Mouse (Mus musculus): ENCODE measurements at regions not wholly inside any gene's neighbourhood (a gene's known extent, or its start where the extent isn't known, plus 50 kb on each side); places are given as distances from the start of the nearest gene placed in this dataset.

DNA sequence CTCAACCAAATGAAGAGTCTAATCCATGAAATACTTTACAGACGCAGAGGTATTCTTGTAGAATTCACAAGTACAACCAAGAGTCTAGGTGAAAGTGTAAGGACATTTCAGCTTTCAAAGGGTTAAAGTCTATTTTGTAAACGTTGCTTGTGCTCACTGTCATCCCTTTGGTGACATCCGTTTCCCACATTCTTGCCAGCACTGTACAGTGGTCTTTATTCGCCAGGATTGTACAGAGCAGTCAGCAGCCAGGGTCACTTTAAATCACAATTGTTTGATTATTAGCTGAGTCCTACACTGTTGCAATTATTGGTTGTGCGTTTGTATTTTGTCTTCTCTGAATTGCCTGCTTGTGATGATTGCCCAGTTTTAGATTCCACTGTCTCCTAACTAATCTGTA, 427.3 kb upstream of the Rgma start:
- ATAC-seq, result no peak
- Histone ChIP-seq H3K4me3 (replicated peaks; ENCODE audit: low read length) (no peak overlapping the region), H3K27me3 (replicated peaks; ENCODE audit: control insufficient read depth, insufficient read depth, low read length) (no peaks in the 10 kb centered on the region), H3K36me3 (ENCODE audit: control insufficient read depth, insufficient read depth) (no peaks in the 10 kb centered on the region), H3K4me1 (replicated peaks; ENCODE audit: control insufficient read depth, insufficient read depth, low read length) (no peaks in the 10 kb centered on the region; the same call in 1 of the 2 replicates), H3K27ac (ENCODE audit: low read length) (no peak overlapping the region), H3K9ac (replicated peaks; ENCODE audit: low read depth, low read length) (no peak overlapping the region), H3K9me3 (ENCODE audit: control insufficient read depth, low read length) (no peaks in the 10 kb centered on the region), H3K4me2 (ENCODE audit: low read length) (no peak overlapping the region)
- WGBS, result 32% methylated on average over 5 of the region's 5 CpGs

DNA sequence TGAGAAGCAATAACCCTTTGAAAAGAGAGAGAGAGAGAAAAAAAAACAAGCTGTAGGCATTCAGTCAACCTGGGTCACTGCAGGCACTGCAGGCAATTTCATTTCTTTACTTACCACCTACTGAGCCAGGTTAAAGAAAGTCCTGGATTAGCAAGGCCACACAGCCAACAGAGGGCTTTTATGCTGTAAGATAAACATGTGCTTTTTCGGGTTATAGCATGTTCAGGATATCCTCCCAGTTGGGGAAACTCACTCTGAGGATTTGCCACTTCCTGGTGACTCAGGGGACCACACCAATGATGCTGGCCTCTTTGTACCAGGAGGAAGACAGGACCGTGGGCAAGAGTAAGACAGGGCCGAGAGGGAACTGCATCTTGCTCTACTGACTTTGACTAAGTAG, 426.6 kb upstream of the Rgma start:
- H3K4me2 ChIP-seq (ENCODE audit: low read length), result no peak overlapping the region
- no peaks in the 10 kb centered on the region for H3K27me3 ChIP-seq (replicated peaks; ENCODE audit: control insufficient read depth, insufficient read depth, low read length)
- no peaks in the 10 kb centered on the region for H3K9me3 ChIP-seq (ENCODE audit: control insufficient read depth, low read length)
- ATAC-seq, result no peak
- H3K4me1 ChIP-seq (replicated peaks; ENCODE audit: control insufficient read depth, insufficient read depth, low read length), result no peaks in the 10 kb centered on the region; the same call in 1 of the 2 replicates
- H3K4me3 ChIP-seq (replicated peaks; ENCODE audit: low read length), result no peak overlapping the region
- WGBS, result 14% methylated on average over 3 of the region's 3 CpGs
- no peak overlapping the region for H3K9ac ChIP-seq (replicated peaks; ENCODE audit: low read depth, low read length)
- H3K36me3 ChIP-seq (ENCODE audit: control insufficient read depth, insufficient read depth), result no peaks in the 10 kb centered on the region
- H3K27ac ChIP-seq (ENCODE audit: low read length), result no peak overlapping the region

DNA sequence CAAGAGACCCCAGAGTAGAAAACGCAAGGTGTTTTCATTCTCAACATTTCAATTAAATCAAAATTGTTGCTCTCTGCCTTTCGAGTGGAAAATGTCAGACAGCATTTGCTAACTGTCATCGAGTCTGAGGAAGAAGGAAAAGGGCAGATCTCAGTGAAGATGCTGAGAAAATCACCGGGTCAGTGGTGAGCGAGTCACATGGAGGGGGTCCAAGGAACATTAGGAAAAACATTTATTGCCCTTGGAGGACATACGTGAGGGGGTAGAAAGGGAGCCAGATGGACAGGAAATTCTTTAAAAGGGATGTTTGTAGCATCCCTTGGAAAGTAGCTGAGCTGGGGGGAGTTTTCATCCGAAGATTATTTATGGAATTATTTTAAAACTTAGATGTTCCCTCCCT, 425.4 kb upstream of the Rgma start:
- H3K4me1 ChIP-seq (replicated peaks; ENCODE audit: control insufficient read depth, insufficient read depth, low read length), result no peaks in the 10 kb centered on the region; the same call in 1 of the 2 replicates

DNA sequence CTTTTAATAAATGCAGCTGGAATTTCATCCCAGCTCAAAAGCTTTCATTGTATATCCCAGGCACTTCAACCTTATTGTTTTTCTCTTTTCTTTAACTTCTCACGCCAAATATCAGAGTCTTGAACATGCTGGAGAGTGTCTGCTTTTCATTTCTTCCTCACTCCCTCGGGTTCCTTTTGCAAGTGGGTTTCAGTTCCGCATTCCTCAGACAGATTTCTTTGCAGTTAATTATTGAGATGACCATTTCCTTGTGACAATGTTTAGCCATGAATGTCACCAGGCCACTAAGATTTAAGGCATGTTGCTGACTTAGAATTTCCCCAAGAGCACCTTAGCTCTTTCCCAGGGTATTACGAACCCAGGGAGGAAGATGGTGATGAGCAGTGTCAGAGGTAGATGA, 417.6 kb upstream of the Rgma start:
- Histone ChIP-seq H3K27me3 (replicated peaks; ENCODE audit: control insufficient read depth, insufficient read depth, low read length) (no peaks in the 10 kb centered on the region), H3K9ac (replicated peaks; ENCODE audit: low read depth, low read length) (no peak overlapping the region), H3K36me3 (ENCODE audit: control insufficient read depth, insufficient read depth) (no peaks in the 10 kb centered on the region), H3K4me2 (ENCODE audit: low read length) (no peak overlapping the region), H3K27ac (ENCODE audit: low read length) (no peak overlapping the region), H3K9me3 (ENCODE audit: control insufficient read depth, low read length) (no peaks in the 10 kb centered on the region), H3K4me3 (replicated peaks; ENCODE audit: low read length) (no peak overlapping the region), H3K4me1 (replicated peaks; ENCODE audit: control insufficient read depth, insufficient read depth, low read length) (0 out of 2 replicates have a peak, but pooled peaks cover under 1% of the 10 kb centered on the region)
- ATAC-seq, result no peak
- WGBS, result 73% methylated on average over 4 of the region's 4 CpGs

More for the DNA sequence above, 425.4 kb upstream of the Rgma start:
- ATAC-seq, result no peak
- no peaks in the 10 kb centered on the region for H3K9me3 ChIP-seq (ENCODE audit: control insufficient read depth, low read length)
- no peak overlapping the region for H3K9ac ChIP-seq (replicated peaks; ENCODE audit: low read depth, low read length)
- WGBS, result 79% methylated on average over 7 of the region's 7 CpGs
- no peaks in the 10 kb centered on the region for H3K27me3 ChIP-seq (replicated peaks; ENCODE audit: control insufficient read depth, insufficient read depth, low read length)
- no peak overlapping the region for H3K4me3 ChIP-seq (replicated peaks; ENCODE audit: low read length)
- H3K36me3 ChIP-seq (ENCODE audit: control insufficient read depth, insufficient read depth), result no peaks in the 10 kb centered on the region
- H3K4me2 ChIP-seq (ENCODE audit: low read length), result no peak overlapping the region
- H3K27ac ChIP-seq (ENCODE audit: low read length), result no peak overlapping the region

DNA sequence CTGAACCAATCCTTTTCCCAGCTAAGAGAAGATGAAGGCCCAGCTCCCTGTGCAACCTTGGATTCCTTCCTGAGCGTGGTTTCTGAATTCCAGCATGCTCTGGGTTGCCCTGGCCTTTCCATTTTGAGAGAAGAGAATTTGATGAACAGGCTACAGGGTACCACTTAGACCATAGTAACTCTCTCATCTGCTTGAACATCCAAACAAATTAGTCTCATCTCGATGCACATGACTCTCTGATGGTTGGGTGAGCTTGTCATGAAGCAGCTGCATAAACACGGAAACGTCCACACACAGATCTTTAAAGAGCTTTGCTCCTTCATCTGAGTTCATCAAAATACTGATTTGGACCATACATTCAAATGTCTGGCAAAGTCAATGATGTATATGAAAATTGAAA, 414.0 kb upstream of the Rgma start:
- no peak overlapping the region for H3K4me2 ChIP-seq (ENCODE audit: low read length)
- ATAC-seq, result no peak
- no peak overlapping the region for H3K9ac ChIP-seq (replicated peaks; ENCODE audit: low read depth, low read length)
- 80% methylated on average over 4 of the region's 4 CpGs for WGBS
- 0 out of 2 replicates have a peak, but pooled peaks cover 4% of the 10 kb centered on the region for H3K4me1 ChIP-seq (replicated peaks; ENCODE audit: control insufficient read depth, insufficient read depth, low read length)
- no peaks in the 10 kb centered on the region for H3K9me3 ChIP-seq (ENCODE audit: control insufficient read depth, low read length)
- H3K4me3 ChIP-seq (replicated peaks; ENCODE audit: low read length), result no peak overlapping the region
- no peaks in the 10 kb centered on the region for H3K27me3 ChIP-seq (replicated peaks; ENCODE audit: control insufficient read depth, insufficient read depth, low read length)
- no peaks in the 10 kb centered on the region for H3K36me3 ChIP-seq (ENCODE audit: control insufficient read depth, insufficient read depth)
- H3K27ac ChIP-seq (ENCODE audit: low read length), result no peak overlapping the region

DNA sequence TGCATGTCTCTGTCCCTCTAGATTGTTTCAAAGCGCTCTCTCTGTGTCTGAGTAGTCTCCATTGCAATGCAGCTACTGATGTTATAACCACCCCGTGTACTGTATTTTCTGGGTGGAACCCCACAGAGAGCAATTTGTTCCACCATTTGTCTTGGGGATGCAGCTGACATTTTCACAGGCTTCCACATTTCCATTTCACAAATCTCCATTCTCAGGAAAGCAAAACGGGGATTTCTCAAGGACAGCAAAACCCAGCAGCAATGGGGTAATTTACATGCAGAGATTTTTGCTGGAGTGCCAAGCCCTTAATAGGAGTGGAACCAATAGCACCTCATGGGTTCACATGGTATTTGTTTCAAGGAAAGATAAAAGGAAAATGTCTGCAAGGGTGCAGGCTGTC, 412.5 kb upstream of the Rgma start:
- Histone ChIP-seq H3K36me3 (ENCODE audit: control insufficient read depth, insufficient read depth) (no peaks in the 10 kb centered on the region), H3K9me3 (ENCODE audit: control insufficient read depth, low read length) (no peaks in the 10 kb centered on the region), H3K9ac (replicated peaks; ENCODE audit: low read depth, low read length) (no peak overlapping the region), H3K27ac (ENCODE audit: low read length) (no peak overlapping the region), H3K4me3 (replicated peaks; ENCODE audit: low read length) (no peak overlapping the region), H3K4me1 (replicated peaks; ENCODE audit: control insufficient read depth, insufficient read depth, low read length) (0 out of 2 replicates have a peak, but pooled peaks cover 4% of the 10 kb centered on the region), H3K27me3 (replicated peaks; ENCODE audit: control insufficient read depth, insufficient read depth, low read length) (no peaks in the 10 kb centered on the region), H3K4me2 (ENCODE audit: low read length) (no peak overlapping the region)
- WGBS, result 41% methylated on average over 3 of the region's 3 CpGs
- ATAC-seq, result no peak

DNA sequence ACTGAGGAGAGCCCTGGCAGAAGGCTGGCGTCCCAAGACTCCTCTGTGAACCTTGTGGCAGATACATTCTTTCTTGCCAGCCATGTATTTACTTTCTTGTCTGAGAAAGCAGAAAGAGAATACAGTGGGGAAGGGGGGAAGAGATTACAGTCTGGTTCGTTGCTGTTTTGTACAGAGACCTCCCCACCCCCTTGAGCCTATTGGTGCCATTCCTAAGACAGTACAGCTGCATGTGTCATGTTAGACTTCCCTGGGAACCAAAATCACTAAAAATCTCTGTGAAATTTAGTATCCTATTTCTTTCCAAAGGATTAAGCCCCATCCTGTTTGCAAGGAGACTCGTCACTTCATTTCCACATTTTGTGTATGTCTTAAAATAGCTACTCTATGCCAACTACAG, 411.4 kb upstream of the Rgma start:
- 0 out of 2 replicates have a peak, but pooled peaks cover 4% of the 10 kb centered on the region for H3K4me1 ChIP-seq (replicated peaks; ENCODE audit: control insufficient read depth, insufficient read depth, low read length)
- ATAC-seq, result no peak
- H3K4me2 ChIP-seq (ENCODE audit: low read length), result no peak overlapping the region
- no peak overlapping the region for H3K27ac ChIP-seq (ENCODE audit: low read length)
- no peaks in the 10 kb centered on the region for H3K36me3 ChIP-seq (ENCODE audit: control insufficient read depth, insufficient read depth)
- 73% methylated on average over 3 of the region's 3 CpGs for WGBS
- no peak overlapping the region for H3K9ac ChIP-seq (replicated peaks; ENCODE audit: low read depth, low read length)
- H3K9me3 ChIP-seq (ENCODE audit: control insufficient read depth, low read length), result no peaks in the 10 kb centered on the region
- H3K4me3 ChIP-seq (replicated peaks; ENCODE audit: low read length), result no peak overlapping the region
- H3K27me3 ChIP-seq (replicated peaks; ENCODE audit: control insufficient read depth, insufficient read depth, low read length), result no peaks in the 10 kb centered on the region

DNA sequence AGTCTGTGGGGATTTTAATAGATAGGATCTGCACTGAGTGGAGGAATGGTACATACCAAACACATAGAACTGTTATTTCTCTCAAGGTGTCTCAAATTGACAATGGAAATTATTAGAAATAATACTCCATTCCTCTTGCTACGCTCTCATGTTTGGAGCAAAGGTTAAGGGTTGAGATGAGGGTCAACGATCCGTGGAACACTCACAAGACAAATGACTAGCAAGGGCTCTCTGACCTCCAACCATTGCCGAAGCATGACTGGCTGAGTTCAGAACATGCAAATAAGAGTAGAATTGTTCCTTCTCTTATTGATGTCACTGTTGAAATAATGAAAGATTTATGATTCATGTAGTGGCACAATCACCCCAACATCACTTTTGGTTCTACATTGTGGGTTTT, 407.1 kb upstream of the Rgma start:
- Histone ChIP-seq H3K4me2 (ENCODE audit: low read length) (no peak overlapping the region), H3K4me3 (replicated peaks; ENCODE audit: low read length) (no peak overlapping the region), H3K27me3 (replicated peaks; ENCODE audit: control insufficient read depth, insufficient read depth, low read length) (no peaks in the 10 kb centered on the region), H3K36me3 (ENCODE audit: control insufficient read depth, insufficient read depth) (no peaks in the 10 kb centered on the region), H3K27ac (ENCODE audit: low read length) (no peak overlapping the region), H3K9me3 (ENCODE audit: control insufficient read depth, low read length) (no peaks in the 10 kb centered on the region), H3K4me1 (replicated peaks; ENCODE audit: control insufficient read depth, insufficient read depth, low read length) (peaks cover 4% of the 10 kb centered on the region; the same call in 1 of the 2 replicates), H3K9ac (replicated peaks; ENCODE audit: low read depth, low read length) (no peak overlapping the region)
- 89% methylated on average over 4 of the region's 4 CpGs for WGBS
- no peak for ATAC-seq

DNA sequence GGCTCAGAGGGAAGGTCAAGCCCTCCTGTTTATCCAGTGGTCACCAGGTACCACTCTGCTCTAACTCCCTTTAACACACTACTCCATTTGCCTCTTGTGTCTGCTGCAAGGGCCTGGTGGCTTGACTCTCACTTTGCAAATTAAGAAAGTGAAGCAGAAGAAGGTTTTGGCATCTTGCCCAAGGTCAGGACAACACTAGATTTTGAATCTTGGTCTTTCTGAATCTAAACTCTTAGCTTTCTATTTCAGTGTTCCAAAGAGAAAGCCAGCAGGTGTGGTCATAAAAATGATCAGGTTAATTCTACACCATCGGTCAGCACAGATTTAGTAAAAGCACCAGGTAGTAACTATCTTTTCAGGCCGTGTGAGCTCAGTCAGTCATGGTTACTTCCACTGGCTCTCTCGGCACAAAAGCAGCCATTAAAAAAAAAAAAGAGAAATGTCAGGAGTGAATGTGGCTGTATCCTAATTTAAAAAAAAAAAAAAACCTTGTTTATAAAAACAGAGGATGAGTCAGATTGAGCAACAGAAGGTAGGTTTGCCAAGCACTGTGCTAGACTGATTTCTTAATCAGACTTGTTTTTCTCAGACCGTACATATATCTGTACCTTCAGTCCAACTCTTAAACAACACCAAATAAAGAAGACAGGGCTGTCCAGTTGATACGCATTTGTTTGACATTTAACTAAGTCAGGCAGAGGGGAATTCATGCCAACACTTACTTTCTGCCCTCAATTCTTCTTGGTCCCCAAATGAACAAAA, 403.6 kb upstream of the Rgma start:
- Histone ChIP-seq H3K4me2 (ENCODE audit: low read length) (no peak overlapping the region), H3K9me3 (ENCODE audit: control insufficient read depth, low read length) (no peaks in the 10 kb centered on the region), H3K4me3 (replicated peaks; ENCODE audit: low read length) (no peak overlapping the region), H3K4me1 (replicated peaks; ENCODE audit: control insufficient read depth, insufficient read depth, low read length) (peaks cover 4% of the 10 kb centered on the region; the same call in 1 of the 2 replicates), H3K36me3 (ENCODE audit: control insufficient read depth, insufficient read depth) (no peaks in the 10 kb centered on the region), H3K27me3 (replicated peaks; ENCODE audit: control insufficient read depth, insufficient read depth, low read length) (no peaks in the 10 kb centered on the region), H3K9ac (replicated peaks; ENCODE audit: low read depth, low read length) (no peak overlapping the region), H3K27ac (ENCODE audit: low read length) (no peak overlapping the region)
- WGBS, result 74% methylated on average over 5 of the region's 5 CpGs
- ATAC-seq, result no peak

Measured in forebrain, embryonic 16.5 days (tissue).